Mouse (Mus musculus): Measurements from ENCODE around the gene Slc16a13. TPM values are rescaled to one million over a fixed set of nuclear protein-coding genes. Genes with fewer than 3 reads are reported as not detected.

Gene Slc16a13
- total and polyA plus RNA-seq, 3 experiments = 4.7 to 8.3 (median 5.7) TPM

DNA sequence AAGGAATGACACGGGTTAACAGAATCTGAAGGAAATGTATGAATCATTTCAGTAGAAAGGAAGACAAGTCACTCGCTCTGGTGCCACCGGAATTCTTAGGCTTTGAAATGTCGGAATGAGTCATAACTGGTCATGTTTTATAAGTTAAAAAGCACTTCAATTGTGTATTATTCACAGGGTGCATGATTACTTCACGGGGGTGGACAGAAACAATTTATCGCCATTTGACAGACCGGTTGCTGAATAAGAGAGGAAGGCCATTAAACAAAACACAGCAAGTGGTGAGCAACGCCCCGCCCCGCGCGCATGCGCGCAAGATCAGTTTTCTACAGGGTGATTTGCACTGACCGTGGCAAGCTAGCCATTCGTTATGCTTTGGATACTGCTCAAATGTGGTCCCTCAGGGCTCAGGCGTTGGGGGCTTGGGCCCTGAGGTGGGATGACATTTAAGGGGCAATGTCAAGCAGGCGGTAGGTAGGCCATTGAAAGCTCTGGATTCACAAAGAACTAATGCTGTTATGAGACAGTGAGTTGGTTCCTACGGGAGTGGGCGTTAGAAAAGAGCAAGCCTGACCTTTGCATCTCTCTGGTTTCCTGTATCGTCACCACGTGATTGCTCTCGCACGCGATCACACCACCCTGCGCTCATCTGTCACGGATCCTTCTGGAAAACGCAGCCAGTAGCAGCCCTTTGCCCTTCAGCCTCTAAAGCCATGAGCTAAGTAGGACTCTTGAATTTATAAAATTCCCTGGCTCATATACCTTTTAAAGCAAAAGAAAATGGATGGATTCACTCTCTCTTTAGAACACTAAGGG lies 31.3 kb downstream of the Slc16a13 start:
- Histone ChIP-seq H3K9me3 (replicated peaks) (no peaks in the 10 kb centered on the region), H3K4me1 (ENCODE audit: insufficient read depth, low read depth, low read length) (no peaks in the 10 kb centered on the region), H3K4me3 (ENCODE audit: low read depth, low read length) (no peak overlapping the region), H3K36me3 (replicated peaks) (no peaks in the 10 kb centered on the region), H3K27me3 (ENCODE audit: insufficient read depth, low read length) (peaks cover 16% of the 10 kb centered on the region)
- no peak for ATAC-seq (ENCODE audit: extremely low read depth, insufficient number of reproducible peaks, low FRiP score, poor library complexity, severe bottlenecking)
- TF ChIP-seq GATA1 (IDR thresholded peaks at IDR 0.05; ENCODE audit: borderline replicate concordance, low read length) (no peak), POLR2AphosphoS5 (IDR thresholded peaks at IDR 0.05; ENCODE audit: insufficient replicate concordance, low read depth, low read length) (no peak), GATA2 (IDR thresholded peaks at IDR 0.05; ENCODE audit: borderline replicate concordance, low read depth, low read length) (no peak), CTCF (IDR thresholded peaks at IDR 0.05; ENCODE audit: low read depth, low read length) (no peak), TAL1 (conservative IDR thresholded peaks at IDR 0.05; ENCODE audit: low read depth, low read length) (no peak)
- no peak for DNase-seq (ENCODE audit: low spot score)

- no peaks in the 10 kb centered on the region for H3K4me1 ChIP-seq (ENCODE audit: insufficient read depth, low read depth, low read length)
- DNase-seq (ENCODE audit: low spot score) (no peak), ATAC-seq (ENCODE audit: extremely low read depth, insufficient number of reproducible peaks, low FRiP score, poor library complexity, severe bottlenecking) (no peak)
- H3K9me3 ChIP-seq (replicated peaks) = no peaks in the 10 kb centered on the region
- H3K36me3 ChIP-seq (replicated peaks) = no peaks in the 10 kb centered on the region
- no peak overlapping the region for H3K4me3 ChIP-seq (ENCODE audit: low read depth, low read length)
- TF ChIP-seq GATA2 (IDR thresholded peaks at IDR 0.05; ENCODE audit: borderline replicate concordance, low read depth, low read length) (no peak), TAL1 (conservative IDR thresholded peaks at IDR 0.05; ENCODE audit: low read depth, low read length) (no peak), POLR2AphosphoS5 (IDR thresholded peaks at IDR 0.05; ENCODE audit: insufficient replicate concordance, low read depth, low read length) (no peak), GATA1 (IDR thresholded peaks at IDR 0.05; ENCODE audit: borderline replicate concordance, low read length) (no peak), CTCF (IDR thresholded peaks at IDR 0.05; ENCODE audit: low read depth, low read length) (no peak)
- peaks cover 25% of the 10 kb centered on the region for H3K27me3 ChIP-seq (ENCODE audit: insufficient read depth, low read length)
These were observed 35.7 kb downstream of the Slc16a13 start for GRCm38 (mm10) chr11:70185120-70185519.

DNA sequence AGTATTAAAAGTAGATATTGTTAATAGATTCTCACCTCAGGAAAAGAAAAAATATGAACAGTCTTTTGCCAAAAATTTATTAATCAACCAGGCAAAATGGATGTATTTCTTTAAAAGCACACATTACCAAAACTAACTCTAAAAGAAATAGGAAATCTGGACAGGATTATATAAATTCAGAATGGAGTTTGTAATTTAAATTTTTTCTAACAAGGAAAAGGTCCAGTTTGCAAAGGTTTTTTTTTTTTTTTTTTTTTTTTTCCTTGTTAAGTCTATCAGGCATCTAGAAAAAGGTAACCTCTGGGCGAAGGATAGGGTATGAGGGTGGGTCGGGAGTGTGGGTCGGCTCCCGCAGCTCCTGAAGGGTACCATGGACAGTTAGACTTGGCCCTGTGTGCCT lies 40.4 kb downstream of the Slc16a13 start:
- no peaks in the 10 kb centered on the region for H3K36me3 ChIP-seq (replicated peaks)
- no peak overlapping the region for H3K4me3 ChIP-seq (ENCODE audit: low read depth, low read length)
- no peak for ATAC-seq (ENCODE audit: extremely low read depth, insufficient number of reproducible peaks, low FRiP score, poor library complexity, severe bottlenecking)
- H3K9me3 ChIP-seq (replicated peaks) = peaks cover 2% of the 10 kb centered on the region
- no peak for DNase-seq (ENCODE audit: low spot score)
- no peaks in the 10 kb centered on the region for H3K4me1 ChIP-seq (ENCODE audit: insufficient read depth, low read depth, low read length)
- TF ChIP-seq POLR2AphosphoS5 (IDR thresholded peaks at IDR 0.05; ENCODE audit: insufficient replicate concordance, low read depth, low read length) (no peak), CTCF (IDR thresholded peaks at IDR 0.05; ENCODE audit: low read depth, low read length) (no peak), TAL1 (conservative IDR thresholded peaks at IDR 0.05; ENCODE audit: low read depth, low read length) (no peak), GATA2 (IDR thresholded peaks at IDR 0.05; ENCODE audit: borderline replicate concordance, low read depth, low read length) (no peak), GATA1 (IDR thresholded peaks at IDR 0.05; ENCODE audit: borderline replicate concordance, low read length) (no peak)
- peaks cover 21% of the 10 kb centered on the region for H3K27me3 ChIP-seq (ENCODE audit: insufficient read depth, low read length)

DNA sequence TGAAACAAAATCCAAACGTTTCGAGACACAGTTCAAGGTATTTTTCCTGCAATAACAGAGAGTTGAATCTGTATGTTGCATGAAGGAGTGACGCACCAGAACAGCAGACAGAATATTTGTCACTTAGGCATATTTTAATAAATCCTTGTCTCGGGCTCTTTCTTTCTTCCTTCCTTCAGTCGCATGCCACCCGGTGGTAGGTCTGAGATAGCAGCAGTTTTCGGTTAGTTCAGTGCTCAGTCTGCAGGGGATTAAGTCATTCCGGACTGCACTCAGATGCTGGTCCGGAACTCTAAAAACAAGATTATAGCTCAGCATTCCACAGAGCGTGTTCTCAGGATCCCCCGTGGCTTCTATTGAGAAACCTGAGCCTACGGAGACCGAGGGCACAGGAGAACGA lies 41.5 kb downstream of the Slc16a13 start:
- ATAC-seq (ENCODE audit: extremely low read depth, insufficient number of reproducible peaks, low FRiP score, poor library complexity, severe bottlenecking) (no peak), DNase-seq (ENCODE audit: low spot score) (no peak)
- TF ChIP-seq POLR2AphosphoS5 (IDR thresholded peaks at IDR 0.05; ENCODE audit: insufficient replicate concordance, low read depth, low read length) (no peak), GATA1 (IDR thresholded peaks at IDR 0.05; ENCODE audit: borderline replicate concordance, low read length) (no peak), TAL1 (conservative IDR thresholded peaks at IDR 0.05; ENCODE audit: low read depth, low read length) (no peak), GATA2 (IDR thresholded peaks at IDR 0.05; ENCODE audit: borderline replicate concordance, low read depth, low read length) (no peak), CTCF (IDR thresholded peaks at IDR 0.05; ENCODE audit: low read depth, low read length) (no peak)
- Histone ChIP-seq H3K4me1 (ENCODE audit: insufficient read depth, low read depth, low read length) (no peaks in the 10 kb centered on the region), H3K27me3 (ENCODE audit: insufficient read depth, low read length) (peaks cover 21% of the 10 kb centered on the region), H3K9me3 (replicated peaks) (peaks cover 2% of the 10 kb centered on the region), H3K36me3 (replicated peaks) (no peaks in the 10 kb centered on the region), H3K4me3 (ENCODE audit: low read depth, low read length) (no peak overlapping the region)

DNA sequence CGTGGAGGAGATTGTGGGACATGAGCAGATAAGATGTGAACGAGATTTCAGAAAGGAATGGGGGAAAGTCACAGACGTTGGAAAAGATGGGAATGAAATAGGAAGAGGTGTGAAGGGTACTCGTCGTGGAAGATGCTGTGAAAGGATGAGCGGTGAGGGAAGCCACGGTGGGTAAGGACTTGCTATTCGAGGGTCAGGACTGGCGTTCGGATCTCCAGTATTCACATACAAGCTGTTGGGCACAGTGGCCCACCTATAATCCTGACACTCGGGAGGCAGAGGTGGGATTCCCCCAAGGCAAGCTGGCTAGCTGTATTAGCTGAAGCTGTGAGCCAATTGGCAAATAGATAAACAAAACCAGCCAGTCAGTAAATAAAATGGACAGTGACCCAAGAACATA lies 42.1 kb downstream of the Slc16a13 start:
- Histone ChIP-seq H3K9me3 (replicated peaks) (peaks cover 2% of the 10 kb centered on the region), H3K4me3 (ENCODE audit: low read depth, low read length) (no peak overlapping the region), H3K4me1 (ENCODE audit: insufficient read depth, low read depth, low read length) (no peaks in the 10 kb centered on the region), H3K36me3 (replicated peaks) (no peaks in the 10 kb centered on the region), H3K27me3 (ENCODE audit: insufficient read depth, low read length) (peaks cover 19% of the 10 kb centered on the region)
- no peak for ATAC-seq (ENCODE audit: extremely low read depth, insufficient number of reproducible peaks, low FRiP score, poor library complexity, severe bottlenecking)
- TF ChIP-seq GATA1 (IDR thresholded peaks at IDR 0.05; ENCODE audit: borderline replicate concordance, low read length) (no peak), TAL1 (conservative IDR thresholded peaks at IDR 0.05; ENCODE audit: low read depth, low read length) (no peak), CTCF (IDR thresholded peaks at IDR 0.05; ENCODE audit: low read depth, low read length) (no peak)
- DNase-seq (ENCODE audit: low spot score) = no peak

DNA sequence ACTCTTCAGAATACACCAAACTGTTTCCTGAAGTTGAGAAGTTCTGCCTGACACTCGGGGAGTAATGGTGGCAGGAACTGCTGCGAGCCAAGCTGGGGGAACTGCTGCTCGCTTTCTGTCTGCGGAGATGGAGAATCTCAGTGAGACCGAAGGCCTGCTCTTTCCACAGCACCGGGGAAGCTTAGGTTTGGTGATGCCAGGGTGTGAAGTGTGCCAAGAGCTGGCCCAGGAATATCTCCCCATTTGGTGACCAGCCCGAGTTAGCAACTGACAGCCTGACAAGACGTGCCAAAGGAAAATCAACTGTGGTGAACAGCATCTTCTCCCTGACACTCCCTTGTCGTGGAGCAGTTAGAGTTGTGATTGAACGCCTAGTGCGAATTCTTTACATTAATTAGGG lies 42.6 kb downstream of the Slc16a13 start:
- H3K27me3 ChIP-seq (ENCODE audit: insufficient read depth, low read length) = peaks cover 19% of the 10 kb centered on the region
- no peak for DNase-seq (ENCODE audit: low spot score)
- TF ChIP-seq CTCF (IDR thresholded peaks at IDR 0.05; ENCODE audit: low read depth, low read length) = no peak
- no peak for TF ChIP-seq GATA1 (IDR thresholded peaks at IDR 0.05; ENCODE audit: borderline replicate concordance, low read length)
- no peak for TF ChIP-seq POLR2AphosphoS5 (IDR thresholded peaks at IDR 0.05; ENCODE audit: insufficient replicate concordance, low read depth, low read length)
- TF ChIP-seq GATA2 (IDR thresholded peaks at IDR 0.05; ENCODE audit: borderline replicate concordance, low read depth, low read length) = no peak
- no peak for TF ChIP-seq TAL1 (conservative IDR thresholded peaks at IDR 0.05; ENCODE audit: low read depth, low read length)
- no peaks in the 10 kb centered on the region for H3K4me1 ChIP-seq (ENCODE audit: insufficient read depth, low read depth, low read length)
- H3K36me3 ChIP-seq (replicated peaks) = no peaks in the 10 kb centered on the region
- peaks cover 2% of the 10 kb centered on the region for H3K9me3 ChIP-seq (replicated peaks)
- H3K4me3 ChIP-seq (ENCODE audit: low read depth, low read length) = no peak overlapping the region
- ATAC-seq (ENCODE audit: extremely low read depth, insufficient number of reproducible peaks, low FRiP score, poor library complexity, severe bottlenecking) = no peak
